Mouse (Mus musculus) left cerebral cortex, adult 2 months (tissue): Measurements from ENCODE around the gene Ppp1r12b. TPM values are rescaled to one million over a fixed set of nuclear protein-coding genes. Genes with fewer than 3 reads are reported as not detected.

Experiments
- DNase-seq, 2 experiments: peaks; one replicate each; pipeline ENCODE4 v3.0.0; 2021 to 2022; ENCODE audit warnings: low spot score in 2 of 2, mixed read lengths in 1 of 2; ENCODE audit errors: extremely low spot score in 1 of 2
- H3K27ac ChIP-seq: fragments of 200-600 bp; 2 replicates; pipeline ENCODE4 v1.8.1; 2022
- H3K4me3 ChIP-seq: fragments of 200-600 bp; 2 replicates; pipeline ENCODE4 v1.8.1; 2022
- CTCF ChIP-seq: fragments of 200-600 bp; IDR thresholded peaks from 2 replicates; pipeline ENCODE4 v1.8.1; 2022; ENCODE audit warnings: antibody characterized with exemption, mild to moderate bottlenecking, moderate library complexity
- intact Hi-C: fragments of 180-260 bp; cut with DNase I; formaldehyde crosslinking; loops from one replicate; pipeline ENCODE4 v1.15.1; 2025
- microRNA-seq, 2 experiments: library from miRNA; unstranded; fragments of <30 nt; microRNA quantifications; one replicate each; pipeline ENCODE4 v1.2.0; 2021
- total RNA-seq, 2 experiments: library from RNA; stranded (reverse); gene quantifications; 2 replicates each; pipeline ENCODE4 v1.2.3; 2021

Gene Ppp1r12b
- total RNA-seq, 2 experiments from 2014 or later: 80.2 to 82.0 TPM

DNA sequence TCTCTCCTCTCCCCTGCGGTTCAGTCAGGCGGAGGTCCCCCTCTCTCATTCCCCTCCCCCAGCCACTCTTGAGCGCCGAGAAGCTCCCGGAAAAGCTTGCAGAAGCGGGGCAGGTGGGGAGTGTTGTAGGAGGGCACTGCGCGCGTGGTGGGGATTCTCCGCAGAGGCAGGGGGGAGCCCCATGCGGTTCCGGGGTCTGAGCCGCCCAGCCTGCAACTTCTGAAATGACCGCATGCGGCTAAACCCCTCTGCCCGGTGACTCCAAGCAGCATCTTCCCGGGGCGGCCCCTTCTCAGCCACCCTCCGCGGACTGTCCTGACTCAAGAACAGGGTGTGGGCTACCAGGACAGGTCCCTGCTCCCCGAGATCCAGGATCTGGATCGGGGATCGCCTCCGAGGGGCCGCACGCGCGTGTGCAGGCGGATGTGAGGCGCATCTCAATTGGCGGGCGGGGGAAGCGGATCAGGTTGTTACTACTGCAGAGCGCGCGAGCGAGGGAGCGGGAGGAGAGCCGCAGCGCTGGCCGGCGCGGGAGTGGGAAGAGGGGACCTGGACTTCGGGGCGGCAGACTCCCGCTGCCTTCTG is 246.8 kb downstream of the Ppp1r12b start:
- Histone ChIP-seq H3K27ac (peak overlapping the region; percentile 45; the same call in 1 of the 2 replicates), H3K4me3 (peak overlapping the region; percentile 54)
- intact Hi-C loops: loop anchor here (5.0 kb wide), 1 partner anchor 72 kb away; no protein-coding TSS in a partner anchor
- peak; percentile 41 to 57 for DNase-seq
- TF ChIP-seq CTCF: no peak

DNA sequence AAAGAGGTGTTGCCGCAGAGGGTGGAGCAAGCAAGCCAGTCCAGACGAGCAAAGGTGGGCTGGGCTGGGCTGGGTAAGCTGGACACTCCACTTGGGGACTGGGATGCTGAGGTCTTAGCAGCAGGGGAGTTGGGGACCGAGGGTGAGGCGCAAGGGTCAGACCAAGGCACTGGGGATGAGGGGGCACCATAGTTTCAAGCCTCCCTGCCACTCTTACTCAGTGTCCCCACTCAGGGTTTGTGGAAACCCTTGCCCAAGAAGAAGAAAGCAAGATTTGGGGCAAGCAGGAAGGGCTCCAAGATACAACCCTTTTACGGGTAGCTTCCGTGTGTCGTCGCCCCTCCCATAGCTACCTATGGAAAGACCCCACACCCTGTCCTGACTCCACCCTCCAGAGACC is 247.5 kb downstream of the Ppp1r12b start:
- intact Hi-C loops: loop anchor here (5.0 kb wide), 1 partner anchor 71 kb away; no protein-coding TSS in a partner anchor
- H3K27ac ChIP-seq: no peak overlapping the region
- no peak overlapping the region for H3K4me3 ChIP-seq
- DNase-seq: no peak
- no peak for TF ChIP-seq CTCF

- H3K27ac ChIP-seq: no peak overlapping the region
- no peak overlapping the region for H3K4me3 ChIP-seq
- intact Hi-C loops: loop anchor here (5.0 kb wide), 1 partner anchor 70 kb away; no protein-coding TSS in a partner anchor
- DNase-seq: no peak
- no peak for TF ChIP-seq CTCF
Measured at GRCm38 (mm10) chr1:134707516-134707915, 248.2 kb downstream of the Ppp1r12b start.

- intact Hi-C loops: loop anchor here (5.0 kb wide), 1 partner anchor 69 kb away; no protein-coding TSS in a partner anchor
- H3K4me3 ChIP-seq: no peak overlapping the region
- TF ChIP-seq CTCF: no peak
- H3K27ac ChIP-seq: no peak overlapping the region
- no peak for DNase-seq
Measured at GRCm38 (mm10) chr1:134706549-134706948, 249.2 kb downstream of the Ppp1r12b start.

Small RNA genes lying within 50 kb of the gene (microRNA-seq; reads per million reads assigned to microRNA genes)
- 0 reads per million in 2 experiments for gene Gm22232

Other genes with a start within 250 kb of the Ppp1r12b start
- gene Ube2t, start 6.6 kb upstream of the Ppp1r12b start, total RNA-seq: 1 to 10 TPM; 1.5 to 2.0 TPM
- gene Lgr6, start 149.3 kb upstream of the Ppp1r12b start, total RNA-seq: 1 to 10 TPM; 1.6 to 1.9 TPM
- gene Ptpn7, start 176.8 kb upstream of the Ppp1r12b start, total RNA-seq: under 1 TPM; 0.09 to 0.37 TPM
- gene Arl8a, start 190.9 kb upstream of the Ppp1r12b start, total RNA-seq: 100 to 1,000 TPM; 262 to 263 TPM
- gene Gpr37l1, start 211.7 kb upstream of the Ppp1r12b start, total RNA-seq: 100 to 1,000 TPM; 168 to 183 TPM